Mouse (Mus musculus) adipocyte (in vitro differentiated cells): ENCODE data around the gene Angptl2.

Experiments used
- DNase-seq: peaks from one replicate; pipeline ENCODE4 v3.0.0-alpha.2; 2016; ENCODE audit warnings: low spot score

Angptl2 gene

GRCm38 (mm10) chr2:33270569-33270968 is 54.7 kb downstream of the Angptl2 start:
- DNase-seq = no peak

GRCm38 (mm10) chr2:33271511-33271910 is 55.6 kb downstream of the Angptl2 start:
- DNase-seq = peak; percentile 54

GRCm38 (mm10) chr2:33272665-33273439 is 57.0 kb downstream of the Angptl2 start:
- peak; percentile 83 for DNase-seq

- peak; percentile 98 for DNase-seq
These were observed 59.0 kb downstream of the Angptl2 start for GRCm38 (mm10) chr2:33274719-33275490.

GRCm38 (mm10) chr2:33279758-33280157 is 63.9 kb downstream of the Angptl2 start:
- DNase-seq = no peak

GRCm38 (mm10) chr2:33280525-33280924 is 64.7 kb downstream of the Angptl2 start:
- DNase-seq = no peak

GRCm38 (mm10) chr2:33281807-33282206 is 65.9 kb downstream of the Angptl2 start:
- DNase-seq = no peak

- DNase-seq = peak; percentile 96
These were observed 67.0 kb downstream of the Angptl2 start for GRCm38 (mm10) chr2:33282877-33283276.

GRCm38 (mm10) chr2:33283674-33284073 is 67.8 kb downstream of the Angptl2 start:
- peak; percentile 94 for DNase-seq

- no peak for DNase-seq
These were observed 73.0 kb downstream of the Angptl2 start for GRCm38 (mm10) chr2:33288837-33289236.

GRCm38 (mm10) chr2:33290491-33290890 is 74.6 kb downstream of the Angptl2 start:
- no peak for DNase-seq

- DNase-seq = no peak
These were observed 76.2 kb downstream of the Angptl2 start for GRCm38 (mm10) chr2:33292057-33292456.

GRCm38 (mm10) chr2:33295115-33295514 is 79.2 kb downstream of the Angptl2 start:
- DNase-seq = no peak
